Mouse (Mus musculus) cerebellum, adult 2 months (tissue): ENCODE results near the gene Olfr1427. TPM values are rescaled to one million over a fixed set of nuclear protein-coding genes. Genes with fewer than 3 reads are reported as not detected.

Experiments used
- DNase-seq, 2 experiments: peaks; one replicate each; pipeline ENCODE4 v3.0.0; 2021
- H3K27ac ChIP-seq: fragments of 200-500 bp; 2 replicates; pipeline ENCODE4 v1.5.1; 2012; ENCODE audit warnings: low read length, control low read depth, inconsistent platforms; ENCODE audit not compliant: insufficient read depth
- H3K27me3 ChIP-seq: fragments of 200-500 bp; 2 replicates; pipeline ENCODE4 v1.6.1; 2012; ENCODE audit warnings: inconsistent platforms, mild to moderate bottlenecking, low read length, moderate library complexity; ENCODE audit not compliant: control insufficient read depth, insufficient read depth
- H3K4me1 ChIP-seq: fragments of 200-500 bp; 2 replicates; pipeline ENCODE4 v1.6.1; 2011; ENCODE audit warnings: low read length; ENCODE audit not compliant: control insufficient read depth, insufficient read depth
- H3K4me3 ChIP-seq: fragments of 200-500 bp; replicated peaks from 2 replicates; pipeline ENCODE3; 2011; ENCODE audit warnings: mild to moderate bottlenecking, low read depth, low read length, control low read depth; ENCODE audit not compliant: insufficient read depth
- CTCF ChIP-seq: fragments of 200-500 bp; IDR thresholded peaks from 2 replicates; pipeline ENCODE4 v1.5.1; 2011; ENCODE audit warnings: low read depth, mild to moderate bottlenecking, control low read depth, low read length, moderate library complexity, borderline replicate concordance; ENCODE audit not compliant: insufficient read depth
- POLR2A ChIP-seq: fragments of 200-500 bp; IDR thresholded peaks from 2 replicates; pipeline ENCODE4 v1.6.1; 2011; ENCODE audit warnings: low read length, control low read depth, borderline replicate concordance; ENCODE audit not compliant: insufficient read depth
- WGBS: fragments of 180-500 bp; shearing (Covaris S2); methylation state at CpG from one replicate; pipeline ENCODE4 v1.1.7; 2018; 5-methylcytosine and 5-hydroxymethylcytosine counted together
- polyA plus RNA-seq: library from polyadenylated mRNA; depleted of rRNA; stranded (reverse); fragments of >200 nt; gene quantifications from 2 replicates; pipeline ENCODE4 v1.2.3, GENCODE M21; 2012; rRNA removed

Gene Olfr1427
- polyA plus RNA-seq: not detected in 2 replicates

- H3K27me3 ChIP-seq: no peaks in the 10 kb centered on the region
- no peak for TF ChIP-seq POLR2A
- no peak for TF ChIP-seq CTCF
- H3K4me3 ChIP-seq: no peak within 1 kb of the TSS
- no peak for DNase-seq
- H3K4me1 ChIP-seq: no peaks in the 10 kb centered on the region
- WGBS: 91% methylated on average over 2 of the region's 2 CpGs
- H3K27ac ChIP-seq: no peak within 1 kb of the TSS
Observed at GRCm38 (mm10) chr19:12103234-12103633, at the start of gene Olfr1427. Gene Olfr1427, minus strand, starts transcription at chr19:12103334.

GRCm38 (mm10) chr19:12145452-12145851, 42.3 kb upstream of the Olfr1427 start:
- H3K4me1 ChIP-seq: no peaks in the 10 kb centered on the region
- 28% methylated on average over 3 of the region's 3 CpGs for WGBS
- H3K27me3 ChIP-seq: no peaks in the 10 kb centered on the region
- peak in 1 of 2 experiments; percentile 29 for DNase-seq
- H3K4me3 ChIP-seq: no peak overlapping the region
- H3K27ac ChIP-seq: no peak overlapping the region
- no peak for TF ChIP-seq POLR2A
- TF ChIP-seq CTCF: no peak

GRCm38 (mm10) chr19:12143356-12143755, 40.2 kb upstream of the Olfr1427 start:
- H3K27ac ChIP-seq: no peak overlapping the region
- H3K4me1 ChIP-seq: no peaks in the 10 kb centered on the region
- peak in 1 of 2 experiments; percentile 10 for DNase-seq
- H3K27me3 ChIP-seq: no peaks in the 10 kb centered on the region
- no peak overlapping the region for H3K4me3 ChIP-seq
- TF ChIP-seq CTCF (no peak), POLR2A (no peak)
- 3% methylated on average over 1 of the region's 1 CpGs for WGBS

GRCm38 (mm10) chr19:12134289-12134688, 31.2 kb upstream of the Olfr1427 start:
- Histone ChIP-seq H3K27me3 (no peaks in the 10 kb centered on the region), H3K4me1 (no peaks in the 10 kb centered on the region), H3K27ac (no peak overlapping the region), H3K4me3 (no peak overlapping the region)
- peak in 1 of 2 experiments; percentile 10 for DNase-seq
- WGBS: 19% methylated on average over 2 of the region's 2 CpGs
- TF ChIP-seq CTCF: no peak
- no peak for TF ChIP-seq POLR2A

- no peaks in the 10 kb centered on the region for H3K4me1 ChIP-seq
- no peak within 1 kb of the TSS for H3K4me3 ChIP-seq
- no peak for DNase-seq
- H3K27ac ChIP-seq: no peak within 1 kb of the TSS
- H3K27me3 ChIP-seq: no peaks in the 10 kb centered on the region
- WGBS: 69% methylated on average over 3 of the region's 3 CpGs
- no peak for TF ChIP-seq POLR2A
- no peak for TF ChIP-seq CTCF
Observed at GRCm38 (mm10) chr19:12123103-12123502, 20.0 kb upstream of the Olfr1427 start, which contains the start of gene Olfr76. Gene Olfr76, minus strand, starts transcription at chr19:12123203.

- WGBS: 88% methylated on average over 3 of the region's 3 CpGs
- no peak for DNase-seq
- Histone ChIP-seq H3K4me1 (no peaks in the 10 kb centered on the region), H3K4me3 (no peak overlapping the region), H3K27ac (no peak overlapping the region), H3K27me3 (no peaks in the 10 kb centered on the region)
- no peak for TF ChIP-seq CTCF
- TF ChIP-seq POLR2A: no peak
Observed at GRCm38 (mm10) chr19:12116464-12116863, 13.3 kb upstream of the Olfr1427 start.

GRCm38 (mm10) chr19:12115797-12116196, 12.7 kb upstream of the Olfr1427 start, which contains the start of gene Olfr1428:
Gene Olfr1428, minus strand, starts transcription at chr19:12115897.
- DNase-seq: no peak
- no peaks in the 10 kb centered on the region for H3K27me3 ChIP-seq
- no peak within 1 kb of the TSS for H3K4me3 ChIP-seq
- TF ChIP-seq POLR2A: no peak
- TF ChIP-seq CTCF: no peak
- 69% methylated on average over 1 of the region's 1 CpGs for WGBS
- H3K27ac ChIP-seq: no peak within 1 kb of the TSS
- no peaks in the 10 kb centered on the region for H3K4me1 ChIP-seq

GRCm38 (mm10) chr19:12113807-12114206, 10.7 kb upstream of the Olfr1427 start:
- 55% methylated on average over 1 of the region's 1 CpGs for WGBS
- Histone ChIP-seq H3K27me3 (no peaks in the 10 kb centered on the region), H3K4me3 (no peak overlapping the region), H3K27ac (no peak overlapping the region), H3K4me1 (no peaks in the 10 kb centered on the region)
- no peak for DNase-seq
- TF ChIP-seq CTCF (no peak), POLR2A (no peak)
